Mouse (Mus musculus): Measurements from ENCODE around the gene Mansc1.

Gene Mansc1

DNA sequence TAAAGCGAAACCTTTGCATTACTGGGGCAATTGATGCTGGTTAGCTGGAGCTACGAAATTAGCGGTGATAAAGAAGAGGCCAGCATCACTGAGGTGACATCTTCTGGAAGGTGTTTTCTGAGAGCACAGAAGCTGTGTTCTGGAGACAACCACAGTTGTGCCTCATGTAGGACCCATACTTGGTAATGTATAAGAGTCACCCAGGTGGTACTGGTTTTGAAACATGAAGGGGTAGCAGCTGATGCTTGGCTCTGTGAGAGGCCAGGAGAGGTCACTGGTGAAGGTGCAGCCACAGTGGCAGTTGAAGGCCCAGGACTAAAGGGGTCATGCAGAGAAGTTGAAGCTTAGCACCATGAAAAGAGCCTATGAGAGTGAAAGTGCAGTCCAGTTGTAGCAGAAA, 6.9 kb upstream of the Mansc1 start, which contains the start of gene Borcs5:
TSS of gene Borcs5 (plus strand) at position 301 of the 400 bp plus-strand sequence.
- ATAC-seq (ENCODE audit: low TSS enrichment): no peak

DNA sequence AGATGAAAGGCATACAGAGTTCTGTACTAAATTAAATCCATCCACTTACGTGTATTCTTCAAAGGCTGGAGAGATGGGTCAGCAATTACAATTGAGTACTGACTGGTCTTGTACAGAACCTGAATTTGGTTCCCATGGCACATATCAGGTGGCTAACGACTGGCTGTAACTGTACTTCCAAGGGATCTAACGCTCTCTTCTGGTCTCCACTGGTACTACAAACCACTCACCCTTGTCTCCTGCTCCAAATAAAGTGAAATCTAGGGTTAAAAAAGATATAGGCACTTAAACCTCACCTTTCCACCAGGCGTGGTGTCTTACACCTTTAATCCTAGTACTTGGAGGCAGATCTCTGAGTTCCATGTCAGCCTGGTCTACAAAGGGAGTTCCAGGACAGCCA, 4.2 kb upstream of the Mansc1 start:
- ATAC-seq (ENCODE audit: low TSS enrichment): no peak

- no peak for ATAC-seq (ENCODE audit: low TSS enrichment)
These were observed 1.3 kb upstream of the Mansc1 start for GRCm38 (mm10) chr6:134633553-134633952.

DNA sequence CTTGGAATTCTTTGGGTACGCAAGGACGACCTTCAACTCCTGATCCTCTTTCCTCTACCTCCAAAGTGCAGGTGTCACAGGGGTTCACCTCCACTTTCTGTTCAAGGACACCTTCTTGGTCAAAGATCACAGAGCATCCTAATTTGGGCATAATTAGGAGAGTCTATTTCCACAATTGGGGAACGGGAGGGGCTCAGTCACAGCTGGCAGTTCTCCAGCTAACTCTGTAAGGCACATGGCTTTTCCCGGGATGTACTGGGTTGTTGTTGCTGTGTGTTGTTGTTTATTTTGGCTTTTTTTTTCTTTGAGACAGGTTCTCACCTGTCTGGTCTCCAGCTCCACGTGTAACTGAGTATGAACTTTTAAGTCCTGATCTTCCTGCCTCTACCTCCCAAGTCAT, 468 bp upstream of the Mansc1 start:
- no peak for ATAC-seq (ENCODE audit: low TSS enrichment)

- no peak for ATAC-seq (ENCODE audit: low TSS enrichment)
These were observed 1.8 kb downstream of the Mansc1 start for GRCm38 (mm10) chr6:134630447-134630846.

GRCm38 (mm10) chr6:134626564-134626963, 5.7 kb downstream of the Mansc1 start:
- no peak for ATAC-seq (ENCODE audit: low TSS enrichment)

GRCm38 (mm10) chr6:134625431-134625830, 6.9 kb downstream of the Mansc1 start:
- no peak for ATAC-seq (ENCODE audit: low TSS enrichment)

- ATAC-seq (ENCODE audit: low TSS enrichment): peak; percentile 55; the same call in 1 of the 2 replicates
These were observed 10.7 kb downstream of the Mansc1 start for GRCm38 (mm10) chr6:134621552-134621949.

- peak; percentile 78 for ATAC-seq (ENCODE audit: low TSS enrichment)
These were observed 11.3 kb downstream of the Mansc1 start for GRCm38 (mm10) chr6:134620846-134621551.

DNA sequence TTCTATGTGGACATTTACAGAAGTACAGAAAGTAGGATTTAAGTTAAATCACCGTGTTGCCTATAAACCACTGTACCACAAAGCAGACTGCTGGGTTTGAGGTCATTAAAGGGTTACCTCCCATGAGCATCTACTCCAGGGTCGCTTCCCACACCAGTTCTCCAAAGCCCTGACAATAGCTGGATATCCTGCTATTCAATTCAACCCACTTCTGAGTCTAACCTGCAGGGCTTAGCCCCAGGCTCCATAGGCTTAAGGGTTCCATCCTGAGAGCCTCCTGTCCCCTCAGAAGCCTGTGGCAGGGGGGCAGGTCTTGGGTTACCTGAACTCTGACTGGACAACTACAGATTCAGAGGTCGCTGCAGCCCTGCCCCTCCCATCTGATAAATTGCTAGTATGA, 12.2 kb downstream of the Mansc1 start:
- no peak for ATAC-seq (ENCODE audit: low TSS enrichment)

GRCm38 (mm10) chr6:134617589-134617988, 14.7 kb downstream of the Mansc1 start:
- ATAC-seq (ENCODE audit: low TSS enrichment): no peak

DNA sequence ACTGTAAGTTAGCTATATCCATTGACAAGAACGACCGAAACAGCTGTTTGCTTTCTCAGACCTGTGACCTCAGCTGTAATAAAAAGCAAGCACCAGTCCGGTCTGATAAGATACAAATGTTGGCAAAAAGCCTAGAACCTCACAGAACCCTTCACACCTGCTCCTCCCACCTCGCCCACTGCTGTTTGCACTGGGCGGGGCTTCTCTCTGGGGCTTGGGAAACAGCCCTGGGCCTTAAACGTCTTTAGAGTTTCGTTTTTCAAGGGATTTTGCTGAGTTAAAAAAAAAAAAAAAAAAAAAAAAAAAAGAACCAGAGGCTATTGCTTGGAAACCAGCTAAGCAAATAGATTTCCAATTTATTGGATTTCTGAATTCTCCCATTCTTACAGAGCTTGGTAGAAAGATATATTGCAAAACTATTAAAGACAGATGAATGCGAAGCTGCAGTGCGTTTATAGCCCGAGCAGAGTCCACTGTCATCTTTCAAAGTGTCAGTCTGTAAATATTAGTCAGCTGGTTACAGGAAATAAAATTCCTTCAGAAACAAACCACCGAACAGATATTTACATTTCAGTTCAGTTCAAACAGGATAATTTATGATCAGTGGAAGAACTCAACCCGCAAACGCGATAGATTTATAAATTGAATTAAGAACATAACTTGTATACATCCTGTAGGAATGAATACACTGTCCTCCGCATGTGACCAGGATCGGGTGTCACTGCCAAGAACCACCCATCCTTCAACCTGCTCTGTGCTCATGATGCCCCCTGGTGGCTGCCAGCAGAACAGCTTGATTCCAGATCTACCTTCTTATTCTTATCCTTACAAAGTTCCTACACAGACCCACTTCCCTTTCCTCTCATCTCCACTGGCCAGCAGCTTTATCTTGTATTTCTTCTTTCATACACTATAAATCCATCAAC, 17.3 kb downstream of the Mansc1 start:
- peak; percentile 75 for ATAC-seq (ENCODE audit: low TSS enrichment)

DNA sequence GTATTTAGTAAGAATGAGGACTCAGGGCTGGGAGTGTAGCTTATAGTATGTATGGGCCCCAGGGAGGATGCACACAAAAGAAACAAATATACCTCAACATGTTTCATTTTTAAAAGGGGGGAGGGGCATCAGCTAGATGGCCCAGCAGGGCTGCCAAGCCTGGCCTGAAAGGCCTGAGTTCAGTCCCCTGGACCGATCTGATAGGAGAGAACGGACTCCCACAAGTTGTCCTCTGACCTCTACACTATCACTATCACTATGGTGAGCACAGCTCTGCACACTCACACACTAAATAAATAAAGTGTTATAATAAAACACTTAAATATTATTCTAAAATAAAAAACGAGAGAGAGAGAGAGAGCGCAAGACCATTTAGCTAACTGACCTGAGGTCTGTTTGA, 18.0 kb downstream of the Mansc1 start:
- ATAC-seq (ENCODE audit: low TSS enrichment): no peak

- ATAC-seq (ENCODE audit: low TSS enrichment): no peak
These were observed 20.4 kb downstream of the Mansc1 start for GRCm38 (mm10) chr6:134611896-134612295.

- peak; percentile 69 for ATAC-seq (ENCODE audit: low TSS enrichment)
These were observed 21.9 kb downstream of the Mansc1 start for GRCm38 (mm10) chr6:134610380-134610779.

GRCm38 (mm10) chr6:134606949-134607746, 25.1 kb downstream of the Mansc1 start:
- peak; percentile 42; the same call in 1 of the 2 replicates for ATAC-seq (ENCODE audit: low TSS enrichment)

DNA sequence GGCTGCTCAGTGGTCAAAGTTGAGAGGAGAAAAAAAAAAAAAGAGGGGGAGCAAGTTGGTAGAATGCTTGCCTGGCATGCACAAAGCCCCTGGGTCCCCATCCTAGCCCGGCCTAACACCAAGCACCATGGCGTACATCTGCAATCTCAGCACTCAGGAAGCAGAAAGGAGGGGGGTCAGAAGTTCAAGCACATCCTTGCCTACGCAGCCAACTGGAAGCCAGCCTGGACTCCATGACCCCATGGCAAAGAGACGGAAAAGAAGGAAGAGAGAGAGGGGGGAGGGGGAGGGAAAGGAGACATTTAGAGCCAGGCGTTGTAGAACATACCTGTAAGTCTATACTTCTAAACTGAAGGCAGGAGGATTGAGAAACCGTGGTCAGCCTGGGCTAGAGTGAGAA, 25.7 kb downstream of the Mansc1 start:
- ATAC-seq (ENCODE audit: low TSS enrichment): no peak

DNA sequence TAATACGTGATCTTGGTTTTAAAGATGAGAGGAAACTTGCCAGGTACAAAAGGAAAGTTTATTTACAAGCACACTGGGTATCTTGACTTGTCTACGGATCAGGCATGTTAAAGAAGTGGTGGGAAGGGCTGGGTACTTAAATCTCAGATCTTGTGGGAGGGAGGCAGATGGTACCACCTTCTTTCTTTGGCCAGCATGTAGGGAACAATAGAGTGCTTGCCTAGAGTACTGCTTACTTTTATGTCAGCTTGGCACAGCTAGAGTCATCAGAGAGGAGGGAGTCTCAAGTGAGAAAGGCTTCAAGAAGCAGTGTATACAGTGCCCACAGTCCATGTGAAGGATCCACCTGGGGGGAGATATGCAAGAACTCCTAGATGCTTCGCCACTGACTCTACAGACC, 27.1 kb downstream of the Mansc1 start:
- peak; percentile 78 for ATAC-seq (ENCODE audit: low TSS enrichment)

- ATAC-seq (ENCODE audit: low TSS enrichment): no peak
These were observed 29.8 kb downstream of the Mansc1 start for GRCm38 (mm10) chr6:134602371-134603003.

GRCm38 (mm10) chr6:134601766-134602165, 30.5 kb downstream of the Mansc1 start:
- 0 out of 2 replicates have a peak, but pooled peaks have one; percentile 40 for ATAC-seq (ENCODE audit: low TSS enrichment)

- ATAC-seq (ENCODE audit: low TSS enrichment): no peak
These were observed 31.2 kb downstream of the Mansc1 start for GRCm38 (mm10) chr6:134601130-134601529.
